Mouse (Mus musculus) kidney, adult 9 months (tissue): Measurements from ENCODE around the gene Plpp3.

Experiments used
- DNase-seq: peaks from one replicate; pipeline ENCODE4 v3.0.0; 2022

The Plpp3 gene

DNA sequence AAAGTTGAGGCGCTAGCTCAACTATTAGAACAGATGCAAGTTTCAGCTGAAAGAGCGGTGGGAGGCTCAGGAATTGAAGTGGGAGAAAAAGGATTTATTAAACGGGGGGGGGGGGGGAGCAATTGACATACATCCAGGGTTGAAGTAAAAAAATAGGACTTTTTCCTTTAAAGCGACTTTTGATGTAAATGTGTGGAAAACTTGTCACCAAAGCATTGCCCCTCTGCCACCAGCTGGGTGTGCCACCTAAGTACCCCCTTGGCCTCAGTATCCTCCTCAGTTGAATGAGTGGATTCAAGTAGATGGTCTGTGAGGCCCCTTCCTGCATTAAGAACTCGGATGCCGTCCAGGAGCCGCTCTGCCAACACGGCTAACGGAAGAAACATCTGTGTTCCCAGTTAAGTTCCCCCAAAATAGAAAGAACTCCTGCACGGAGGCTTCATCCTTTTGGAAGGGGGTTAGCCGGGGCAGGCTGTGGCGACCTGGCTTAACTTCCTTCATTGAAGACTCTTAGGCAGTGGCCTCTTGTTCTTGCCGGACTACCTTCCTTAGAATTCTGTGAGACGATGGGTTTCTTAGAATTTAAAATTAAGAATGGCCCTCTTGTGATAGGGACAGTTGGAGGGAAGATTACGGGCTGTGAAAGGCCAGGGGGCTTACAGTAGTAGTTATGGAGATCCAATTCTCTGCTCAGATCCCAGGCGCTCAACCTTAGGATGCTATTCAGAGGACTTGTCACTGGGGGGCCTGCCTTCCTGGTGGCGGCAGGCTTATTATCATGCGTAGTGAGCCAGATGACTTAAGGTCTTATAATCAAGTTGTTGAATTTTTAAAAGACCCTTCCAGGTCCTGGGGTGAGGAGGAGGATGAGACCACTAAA, 1.7 kb downstream of the Plpp3 start:
- no peak for DNase-seq

DNA sequence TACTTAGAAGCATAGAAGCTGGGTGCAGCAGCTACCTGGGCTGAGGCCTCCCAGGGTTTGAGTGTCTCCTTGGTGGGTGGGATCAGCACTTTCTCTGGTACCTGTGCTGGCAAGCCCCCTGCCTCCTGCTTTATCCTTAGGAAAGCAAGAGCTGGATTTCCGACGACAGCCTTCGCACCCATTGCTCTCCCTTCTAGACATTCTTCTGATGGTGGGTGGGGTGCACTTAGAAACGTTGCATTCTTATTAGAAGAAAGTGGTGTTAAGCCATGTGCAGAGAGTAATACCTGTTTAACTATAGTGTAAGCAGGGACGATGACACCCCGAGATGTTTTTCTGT, 2.4 kb downstream of the Plpp3 start:
- DNase-seq: no peak

DNA sequence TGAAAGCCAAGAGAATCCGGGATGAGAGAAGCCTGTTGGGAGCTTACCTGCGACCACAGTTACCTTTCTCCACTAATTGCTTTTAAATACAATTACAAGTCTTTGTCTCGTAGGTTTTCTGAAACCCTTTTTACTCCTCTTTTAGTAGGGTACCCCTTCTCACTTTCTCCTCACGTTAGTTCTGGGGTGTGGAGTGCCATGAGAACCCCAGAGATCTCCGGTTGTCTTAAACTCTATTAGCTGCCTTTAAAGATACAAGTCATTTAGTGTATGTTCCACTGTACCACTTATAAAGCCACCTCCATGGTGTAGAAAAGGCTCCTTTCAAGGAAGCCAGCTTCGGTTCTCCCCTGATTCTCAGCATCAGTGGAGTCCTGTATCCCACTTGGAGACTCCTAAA, 3.3 kb downstream of the Plpp3 start:
- DNase-seq: no peak

DNA sequence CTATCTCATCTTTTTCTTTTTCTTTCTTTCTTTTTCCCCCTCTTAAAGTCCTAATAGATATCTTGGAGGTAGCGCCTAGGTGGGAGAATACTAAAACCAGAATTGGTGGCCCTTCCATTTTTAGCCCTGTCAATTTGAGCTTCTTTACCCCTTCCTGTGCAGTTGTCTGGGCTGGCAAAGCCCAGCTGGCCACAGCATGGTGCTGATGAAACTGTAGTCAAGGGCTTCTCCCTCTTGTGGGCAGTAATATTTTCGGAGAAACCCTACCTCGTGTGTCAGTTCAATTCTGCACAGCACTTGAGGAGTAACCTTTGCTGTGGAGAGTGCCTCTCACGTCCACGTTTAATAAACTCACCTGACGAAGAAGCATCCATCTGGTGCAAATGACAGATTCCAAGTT, 4.9 kb downstream of the Plpp3 start:
- DNase-seq: peak; percentile 7

DNA sequence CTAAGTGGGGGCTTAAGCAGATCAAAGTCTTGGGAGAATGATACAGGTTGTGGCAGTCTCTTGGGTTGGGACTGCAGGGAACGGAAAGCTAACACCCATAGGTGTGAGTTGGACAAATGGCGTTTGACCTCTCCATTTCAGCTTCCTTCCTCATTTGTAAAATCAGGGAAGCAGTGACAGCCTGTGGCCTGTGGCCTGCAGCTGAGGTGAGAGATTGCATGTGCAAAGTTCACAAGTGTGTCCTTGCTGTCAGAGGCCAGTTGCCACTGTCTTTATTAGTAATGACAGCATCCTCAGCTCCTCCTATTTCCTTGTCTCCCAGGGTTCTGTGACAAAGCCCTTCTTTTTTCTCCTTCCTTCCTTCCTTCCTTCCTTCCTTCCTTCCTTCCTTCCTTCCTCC, 5.5 kb downstream of the Plpp3 start:
- peak; percentile 42 for DNase-seq

DNA sequence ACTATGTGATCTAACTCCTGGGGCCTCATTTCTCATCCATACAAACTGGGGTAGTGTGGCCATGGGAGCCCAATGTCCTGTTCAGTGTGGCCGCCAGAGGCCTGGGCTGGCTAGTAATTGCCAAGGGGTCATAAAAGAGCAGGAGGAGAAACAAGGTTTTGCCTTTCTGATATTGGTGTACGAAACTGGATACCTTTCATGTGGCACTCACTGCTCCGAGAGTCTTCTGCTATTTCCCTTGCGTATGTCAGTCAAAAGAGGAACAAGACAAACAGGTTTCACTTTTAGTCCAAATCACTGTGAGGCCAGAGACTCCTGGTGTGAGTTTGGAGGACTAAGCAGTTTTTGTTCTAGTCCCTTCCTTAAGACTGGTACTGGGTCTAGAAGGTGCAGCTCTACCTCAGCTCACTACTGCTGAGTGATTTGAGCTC, 6.8 kb downstream of the Plpp3 start:
- peak; percentile 5 for DNase-seq

DNA sequence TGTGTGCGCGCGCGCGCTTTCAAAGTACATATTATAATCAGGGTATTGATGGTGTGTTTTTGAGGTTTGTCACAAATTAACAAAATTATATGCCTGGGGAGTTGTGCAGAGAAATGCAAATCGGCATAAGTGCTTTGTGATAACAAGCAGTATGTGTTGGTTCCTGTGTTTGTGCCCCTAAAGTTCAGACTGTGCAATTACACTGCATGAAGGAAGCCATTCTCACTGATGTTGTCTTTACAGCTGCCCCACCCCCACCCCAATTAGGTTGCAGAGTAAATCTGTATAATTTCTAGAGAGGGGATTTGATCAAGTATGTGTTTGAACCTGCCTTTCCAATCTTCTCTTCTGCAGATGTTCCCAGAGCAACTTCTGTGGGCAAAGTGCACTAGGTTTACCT, 7.8 kb downstream of the Plpp3 start:
- DNase-seq: no peak

DNA sequence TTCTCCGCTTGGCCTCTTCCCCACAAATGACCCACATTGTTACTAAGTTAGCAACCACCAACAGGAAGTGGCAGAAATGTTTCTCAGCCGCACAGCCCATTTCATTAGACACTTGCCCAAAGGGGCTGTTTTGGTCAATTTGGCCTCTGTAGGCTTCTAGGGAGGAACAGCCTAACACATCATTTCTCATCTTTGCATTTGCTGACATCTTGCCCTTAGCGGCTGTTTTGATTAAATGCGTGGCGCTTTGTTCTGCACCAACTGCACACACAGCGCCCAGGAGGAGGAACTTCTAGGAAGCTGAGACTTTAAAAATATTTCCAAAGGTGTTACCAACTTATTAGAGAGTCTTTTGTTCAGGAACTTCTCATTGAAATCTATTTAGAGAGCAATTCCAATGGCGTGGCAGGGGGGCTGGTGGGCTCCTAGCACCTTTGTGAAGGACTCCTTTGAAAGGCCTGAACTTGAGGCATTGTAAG, 12.0 kb downstream of the Plpp3 start:
- no peak for DNase-seq

DNA sequence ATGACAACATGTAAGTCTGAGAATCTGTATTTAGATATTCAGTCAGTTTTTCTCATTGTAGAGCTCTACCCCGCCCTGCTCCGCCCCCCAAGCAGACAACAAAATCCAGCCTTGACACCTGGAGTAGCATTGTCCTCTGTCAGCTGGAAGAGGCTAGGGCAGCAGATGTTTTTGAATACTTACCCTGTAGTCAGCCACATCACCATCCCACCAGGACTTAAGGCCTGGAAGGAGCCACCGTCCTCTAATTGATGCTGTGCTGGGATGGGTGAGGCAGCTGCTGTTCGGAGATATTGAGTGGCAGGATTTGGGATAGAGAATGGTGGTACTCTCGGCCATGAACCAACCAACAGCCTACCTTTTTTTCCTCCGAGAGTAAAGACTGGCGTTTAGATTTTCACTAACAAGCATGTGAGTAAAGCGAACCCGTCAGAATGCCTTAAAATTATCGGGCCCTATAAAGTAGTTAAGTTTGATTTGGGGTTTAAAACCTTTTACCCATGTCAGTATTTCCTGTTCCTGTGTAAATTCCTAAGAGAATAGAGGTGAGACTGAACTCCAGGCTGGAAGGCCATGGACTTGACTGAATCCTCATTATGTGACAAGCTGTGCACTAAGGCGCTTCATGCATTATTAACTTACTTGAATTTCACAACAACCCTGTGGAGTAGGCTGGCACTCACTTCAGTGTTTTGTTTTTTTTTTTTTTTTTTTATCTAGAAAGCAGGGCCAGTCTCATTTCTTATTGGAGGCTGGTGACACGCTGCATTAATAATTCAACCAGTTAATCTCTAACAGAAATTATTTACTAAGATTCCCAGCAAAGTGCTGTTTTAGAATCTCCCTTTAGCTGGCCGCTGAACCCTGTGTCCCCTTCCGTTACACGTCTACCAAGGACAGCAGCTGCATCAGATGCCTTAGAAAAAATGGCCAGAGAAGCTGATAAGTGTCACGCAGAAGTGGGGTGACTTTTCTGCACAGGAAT, 13.0 kb downstream of the Plpp3 start:
- DNase-seq: peak; percentile 80

DNA sequence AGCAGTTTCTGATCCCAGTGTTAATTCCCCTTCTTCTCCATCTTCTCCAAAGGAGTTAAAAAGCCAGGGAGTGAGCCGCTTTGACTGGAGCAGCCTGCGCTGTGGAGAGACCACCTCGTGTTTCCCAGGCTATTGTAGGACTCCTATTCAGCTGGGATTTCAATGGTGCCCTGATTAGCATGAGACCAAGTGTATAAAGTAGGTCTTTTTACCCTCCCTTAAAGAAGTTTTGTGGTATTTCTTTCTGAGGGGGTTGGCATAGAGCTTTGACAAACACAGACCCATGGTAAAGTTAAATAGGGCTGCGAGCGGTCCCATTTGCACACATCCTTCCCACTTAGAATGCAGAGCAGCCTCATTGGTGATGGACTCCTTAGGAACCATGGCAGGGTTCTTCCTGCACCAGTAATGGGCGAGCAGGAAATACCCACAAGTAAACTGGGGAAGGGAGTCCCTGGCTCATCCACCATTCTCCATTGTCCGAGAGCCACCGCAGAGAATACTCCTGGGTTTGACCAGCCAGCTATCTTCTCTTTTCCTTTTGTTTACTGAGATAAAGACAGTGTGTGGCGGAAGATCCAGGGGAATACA, 13.8 kb downstream of the Plpp3 start:
- DNase-seq: no peak

DNA sequence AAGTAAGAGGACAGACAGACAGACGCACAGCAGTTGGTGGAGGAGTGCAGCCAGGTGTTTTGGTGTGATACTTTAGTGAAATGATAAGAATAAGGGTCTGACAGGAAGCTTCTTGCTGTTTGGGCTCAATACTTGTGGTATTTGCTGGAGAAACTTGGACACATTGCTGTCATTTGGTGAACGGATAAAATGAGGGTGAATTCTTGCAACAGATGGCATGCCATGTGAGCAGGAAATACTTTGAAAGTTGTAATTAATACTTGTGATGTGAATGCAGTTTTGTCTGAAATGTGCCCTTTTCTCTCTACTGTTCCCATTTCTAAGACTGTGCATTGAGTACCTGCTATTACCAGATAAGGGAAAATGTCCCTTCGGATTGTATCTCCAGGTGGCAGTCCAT, 14.3 kb downstream of the Plpp3 start:
- no peak for DNase-seq

DNA sequence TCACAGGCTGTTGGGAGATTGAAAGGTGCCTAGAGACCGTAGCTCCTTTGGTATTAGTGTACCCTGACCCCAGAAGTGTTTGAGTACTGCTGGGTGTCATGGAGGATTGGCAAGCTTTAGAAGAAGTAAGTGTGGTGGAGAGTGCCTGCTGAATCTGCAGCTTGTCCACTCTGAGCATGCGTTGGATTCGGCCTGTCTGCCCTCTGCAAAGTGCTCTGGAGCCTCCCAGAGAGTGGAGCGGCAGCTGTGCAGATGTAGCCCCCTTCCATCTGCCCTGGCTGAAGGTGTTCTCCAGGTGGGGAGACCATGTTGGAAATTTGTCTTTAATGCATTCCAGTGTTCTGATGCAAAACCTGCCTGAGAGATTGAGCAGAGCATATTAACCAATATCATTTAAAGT, 17.6 kb downstream of the Plpp3 start:
- no peak for DNase-seq

DNA sequence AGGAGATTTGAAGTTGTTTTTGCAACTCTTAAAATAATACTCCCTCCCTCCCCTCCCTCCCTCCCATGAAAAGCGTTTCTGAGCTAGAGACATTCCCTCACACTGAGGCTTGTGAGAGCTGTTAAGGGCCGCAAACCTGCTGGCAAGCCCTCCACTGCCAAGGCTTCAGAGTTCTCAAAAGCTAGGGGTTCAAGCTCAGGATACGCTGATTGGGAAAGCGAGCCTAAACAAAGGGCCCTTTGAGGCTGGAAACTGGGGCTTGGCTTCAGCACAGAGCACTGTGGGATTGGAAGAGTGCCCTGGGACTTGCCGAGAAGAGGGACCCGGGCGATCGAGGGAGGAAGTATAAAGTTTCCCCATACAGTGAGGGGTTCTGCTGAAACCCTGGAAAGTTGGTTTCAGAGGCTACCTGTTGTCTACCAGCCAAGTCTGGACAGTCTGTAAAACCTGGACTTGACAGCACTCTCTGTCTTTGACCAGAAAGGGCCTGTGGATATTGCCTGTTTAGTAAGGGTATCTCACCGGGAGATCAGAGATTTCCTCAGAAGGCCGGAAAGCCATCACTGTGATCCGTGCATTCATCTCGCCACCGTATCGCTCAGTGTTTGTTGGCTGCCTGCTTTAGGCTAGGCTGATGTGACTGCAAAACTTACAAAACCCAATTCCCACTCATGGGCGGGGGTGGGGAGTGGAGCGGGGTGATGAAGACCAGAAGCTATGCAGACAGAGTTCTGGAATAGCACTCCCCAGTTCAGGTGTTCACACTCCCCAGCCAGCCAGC, 18.3 kb downstream of the Plpp3 start:
- no peak for DNase-seq

DNA sequence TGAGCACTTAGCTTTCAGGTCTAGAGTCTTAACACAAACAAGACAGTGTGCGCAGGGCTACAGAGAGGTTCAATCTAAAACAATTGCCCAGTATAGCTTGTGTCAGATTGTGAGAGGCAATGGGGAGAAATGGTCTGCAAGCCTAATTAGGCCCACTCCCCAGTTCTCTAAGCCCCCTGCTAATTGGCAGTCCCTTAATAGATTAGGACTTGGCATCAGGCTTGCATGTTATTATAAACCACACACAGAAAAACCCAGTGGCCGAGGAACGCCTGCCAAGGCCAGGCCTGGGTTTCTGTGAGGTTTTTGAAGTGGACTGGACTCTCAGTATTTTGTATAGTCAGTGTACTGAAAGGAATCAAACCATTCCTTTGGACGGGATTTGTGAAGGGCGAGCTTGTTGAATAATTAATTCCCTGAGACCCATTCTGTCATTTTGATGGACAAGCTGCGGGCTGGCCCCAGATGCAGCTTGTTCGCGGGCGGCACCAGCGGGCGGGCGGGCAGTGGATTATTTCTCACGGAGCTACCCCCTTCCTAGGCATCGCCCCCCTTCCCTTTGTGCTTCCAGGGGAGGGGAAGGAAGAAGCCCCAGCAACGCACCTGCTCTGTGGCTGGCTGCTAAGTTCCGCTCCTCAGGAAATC, 24.0 kb downstream of the Plpp3 start:
- DNase-seq: no peak

DNA sequence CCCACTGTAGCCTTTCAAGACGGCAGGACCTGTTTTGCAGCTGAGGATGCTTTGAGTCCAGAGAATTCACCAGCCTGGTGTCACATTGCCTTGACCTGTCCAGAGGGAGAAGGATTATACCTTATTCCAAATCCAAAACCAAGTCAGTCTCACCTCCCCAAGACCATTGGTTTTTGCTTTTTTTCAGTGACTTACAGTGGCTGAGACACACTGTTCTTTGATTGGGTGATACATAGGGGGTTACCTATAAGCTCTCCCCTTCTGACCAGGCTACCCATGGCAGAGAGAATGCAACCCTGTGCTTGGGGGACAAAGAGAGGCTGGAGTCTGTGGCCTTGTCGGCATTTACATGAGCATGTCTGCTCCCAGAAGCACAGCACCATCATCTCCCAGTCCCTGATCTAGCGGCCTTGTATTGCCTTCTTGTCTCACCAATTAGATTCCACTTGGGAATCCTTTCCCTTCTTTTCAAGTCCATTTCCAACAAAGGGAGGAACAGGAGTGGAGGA, 24.6 kb downstream of the Plpp3 start:
- DNase-seq: no peak

DNA sequence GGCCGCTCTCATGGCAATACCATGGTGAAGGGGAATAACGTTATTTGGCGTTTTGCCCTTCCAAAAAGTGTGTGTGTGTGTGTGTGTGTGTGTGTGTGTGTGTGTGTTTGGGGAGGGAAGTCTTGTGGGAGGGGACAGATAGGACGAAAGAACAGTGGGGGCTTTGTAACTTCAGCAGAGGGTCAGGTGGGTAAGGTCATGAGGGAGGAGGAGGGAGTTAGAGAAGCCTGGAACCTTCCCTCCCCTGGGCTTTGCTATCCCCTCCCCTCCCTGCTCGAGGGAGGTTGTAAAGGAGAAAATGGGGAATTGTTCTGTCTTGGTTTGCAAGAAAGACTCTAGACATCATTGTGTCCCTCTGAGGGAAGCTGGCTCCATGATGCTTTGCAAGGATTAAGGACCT, 25.1 kb downstream of the Plpp3 start:
- DNase-seq: no peak

DNA sequence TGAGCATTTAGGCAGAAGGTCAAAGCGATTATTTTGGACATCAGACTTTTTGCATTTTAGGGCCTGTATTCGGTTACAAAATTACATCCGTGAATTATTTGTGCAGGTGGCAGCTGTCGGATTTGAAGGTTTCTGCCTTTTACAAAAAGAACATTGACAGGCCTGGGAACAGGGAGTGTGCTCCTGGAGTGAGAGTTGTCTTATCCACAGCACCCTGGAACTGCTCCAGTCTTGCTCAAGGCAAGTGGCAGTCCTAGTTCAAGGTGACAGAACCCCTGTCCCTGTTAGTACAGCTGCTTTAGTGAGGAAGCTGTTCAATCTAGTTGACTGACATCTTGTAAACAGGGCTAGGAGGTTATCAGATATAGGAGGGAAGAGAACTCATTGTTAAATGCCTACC, 27.3 kb downstream of the Plpp3 start:
- DNase-seq: no peak

DNA sequence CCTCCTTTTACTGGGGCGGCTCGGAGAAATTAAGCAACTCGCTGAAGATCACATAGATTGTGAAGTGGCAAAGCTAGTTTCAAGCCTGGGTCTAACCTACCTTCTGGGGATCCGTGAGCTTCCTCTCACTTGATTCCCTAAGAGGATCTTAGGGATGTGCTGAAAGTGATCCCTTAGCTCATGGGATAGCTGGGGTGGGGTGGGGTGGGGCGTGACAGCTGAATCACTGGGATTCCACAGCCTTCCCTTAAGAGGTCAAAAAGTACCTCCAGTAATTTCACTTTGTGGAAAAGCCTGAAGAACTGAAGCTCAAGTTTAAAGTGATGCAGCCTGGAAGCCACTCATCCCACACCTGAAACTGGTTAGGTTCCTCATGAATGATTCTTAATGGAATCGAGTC, 27.8 kb downstream of the Plpp3 start:
- no peak for DNase-seq

DNA sequence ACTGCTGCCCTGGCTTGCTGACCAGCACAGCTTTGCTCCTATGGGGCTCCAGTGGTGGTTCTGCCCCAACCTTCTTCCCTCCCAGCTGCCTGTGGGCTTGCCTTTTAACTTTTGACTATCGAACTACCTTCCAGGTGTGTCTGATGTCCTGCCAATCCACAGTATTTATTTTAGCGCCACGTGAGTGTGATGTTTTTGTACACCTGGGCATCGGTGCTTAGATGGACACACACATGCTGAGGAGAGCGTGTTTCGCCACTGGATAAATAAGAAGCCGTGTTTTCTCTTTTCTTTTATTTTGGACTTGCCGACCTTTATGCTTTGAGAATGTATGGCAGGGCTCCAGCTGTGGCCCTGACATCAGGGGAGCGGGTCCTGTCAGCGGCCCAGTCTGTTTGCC, 29.5 kb downstream of the Plpp3 start:
- no peak for DNase-seq

DNA sequence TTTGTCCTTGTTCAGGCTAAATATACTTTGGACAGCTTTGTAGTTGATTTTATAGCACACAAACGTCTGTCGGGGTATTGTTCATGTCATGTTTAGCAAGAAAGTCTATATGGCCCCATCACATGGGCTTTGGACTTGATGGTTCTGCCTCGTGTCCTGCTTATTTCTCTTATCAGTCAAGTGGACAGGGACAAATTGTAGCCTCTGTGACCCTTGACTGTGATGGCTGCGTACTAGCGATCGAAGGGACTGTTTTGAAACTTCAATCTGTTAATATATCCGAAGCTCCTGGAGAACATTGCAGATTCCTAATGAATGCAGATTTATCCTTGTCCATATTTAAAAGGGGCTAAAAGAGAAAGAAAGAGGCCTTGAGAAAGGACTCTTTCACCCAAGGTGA, 30.7 kb downstream of the Plpp3 start:
- DNase-seq: no peak

DNA sequence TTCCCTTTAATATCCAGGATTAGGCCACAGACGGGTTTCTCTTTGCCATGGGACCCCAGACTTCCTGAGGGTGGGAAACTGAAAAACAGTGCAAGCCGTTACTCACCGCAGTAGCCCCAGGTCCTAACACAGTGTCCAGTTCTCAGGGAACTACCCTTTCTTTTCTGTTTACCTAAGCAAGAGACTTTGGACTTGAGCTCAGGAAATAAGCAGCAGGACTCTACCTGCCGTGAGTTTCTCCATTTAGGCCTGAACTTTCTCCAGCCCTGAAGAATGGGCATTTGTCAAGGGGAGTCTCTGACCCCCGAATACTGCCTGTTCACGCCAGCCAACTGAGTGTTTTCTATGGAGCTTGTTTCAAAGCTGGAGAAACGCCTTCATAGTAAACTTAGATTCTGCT, 31.7 kb downstream of the Plpp3 start:
- DNase-seq: peak; percentile 74

DNA sequence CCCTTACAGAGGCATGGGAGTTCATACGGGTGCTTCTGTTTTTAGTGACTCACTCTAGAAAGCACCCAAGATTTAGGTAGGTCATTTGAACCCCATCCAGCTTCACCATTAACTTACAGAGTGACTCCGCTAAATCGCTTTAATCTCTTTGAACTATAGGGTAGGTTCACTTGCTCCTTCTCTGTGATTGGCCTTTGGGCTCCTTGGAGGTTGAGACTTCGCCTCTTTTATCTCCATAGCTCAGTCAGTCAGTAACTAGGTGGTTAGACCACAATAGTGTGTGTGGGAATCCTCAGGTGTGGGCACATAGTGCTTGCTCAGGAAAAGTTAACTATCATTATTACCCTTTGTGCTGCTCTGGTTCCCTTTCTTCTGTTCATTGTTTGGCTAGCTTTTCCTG, 33.7 kb downstream of the Plpp3 start:
- DNase-seq: no peak
